Mouse (Mus musculus): ENCODE measurements around the gene Prss40.
"Not testable (repeated sequence)": the region's sequence is repeated elsewhere in the genome, so short reads cannot be mapped to it uniquely, and the experiment has no call there.

GRCm38 (mm10) chr1:34517797-34518196 is 42.9 kb downstream of the Prss40 start:
- TF ChIP-seq CTCF (IDR thresholded peaks at IDR 0.05; ENCODE audit: low read depth, low read length); POLR2A (IDR thresholded peaks at IDR 0.05; ENCODE audit: insufficient read depth, low read length): not testable (repeated sequence)

Measured in ES-Bruce4 (cell line).